In the genomic region with DNA sequence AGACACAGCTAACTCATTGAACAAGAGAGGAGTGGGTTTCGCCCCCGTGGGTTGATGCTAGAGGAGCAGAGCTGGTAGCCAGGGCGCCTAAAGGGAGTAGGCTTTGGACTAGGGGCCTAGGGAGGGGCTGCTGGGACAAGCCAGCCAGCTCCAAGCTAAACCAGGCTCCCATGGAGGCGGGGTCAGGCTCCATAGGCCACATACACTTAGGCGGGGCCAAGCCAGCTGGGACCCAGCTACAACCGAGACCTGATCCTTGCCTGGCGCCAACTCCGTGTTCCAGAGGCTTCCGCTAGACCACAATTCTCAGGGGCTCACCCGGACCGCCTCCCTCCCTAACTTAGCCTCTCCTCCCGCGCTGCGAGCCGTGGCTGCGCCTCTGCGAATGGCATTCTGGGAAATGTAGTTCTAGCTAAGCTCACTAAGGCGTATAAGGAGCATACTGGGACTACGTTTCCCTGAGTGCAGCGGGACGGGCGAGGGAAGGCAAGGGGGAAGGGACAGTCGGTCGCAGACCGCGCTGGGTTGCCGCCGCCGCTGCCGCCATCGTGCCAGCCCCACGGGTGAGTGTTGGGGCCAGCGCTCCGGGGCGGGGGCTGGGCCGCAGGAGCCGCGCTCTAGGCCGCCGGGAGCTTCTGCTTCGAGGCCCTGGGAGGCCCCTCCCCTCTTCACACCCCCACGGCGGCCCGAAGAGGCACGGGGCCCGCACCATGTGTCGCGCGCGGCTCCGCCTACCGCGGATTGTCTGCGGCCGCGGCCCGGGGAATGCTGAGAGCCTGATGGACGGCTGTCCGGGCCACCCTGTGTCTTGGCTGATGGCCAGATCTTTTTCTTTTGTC, we compare ENCODE assay signal across 8 mouse cellular contexts. TPM values are rescaled to one million over a fixed set of nuclear protein-coding genes. Genes with fewer than 3 reads are reported as not detected.
DNase-seq lines count a peak whose midpoint lies in the region; ATAC-seq and TF ChIP-seq lines count a peak whose summit lies in the region.

A gene (plus strand): TSS at position 438 of the 839 bp plus-strand sequence.

- no peaks in the 10 kb centered on the region for H3K27me3 ChIP-seq in CH12.LX (replicated peaks)
- H3K27me3 ChIP-seq in forebrain, embryonic 11.5 days (ENCODE audit: control insufficient read depth, insufficient read depth, low read length): no peaks in the 10 kb centered on the region
- H3K27me3 ChIP-seq in heart, embryonic 16.5 days (ENCODE audit: control insufficient read depth, insufficient read depth, low read length): no peaks in the 10 kb centered on the region
- H3K27me3 ChIP-seq in liver, embryonic 15.5 days: no peaks in the 10 kb centered on the region
- no peaks in the 10 kb centered on the region for H3K27me3 ChIP-seq in neural tube, embryonic 12.5 days (replicated peaks)

- TF ChIP-seq CTCF in CH12.LX (conservative IDR thresholded peaks at IDR 0.05 in 1 of 2, IDR thresholded peaks at IDR 0.05 in 1 of 2; ENCODE audit: low read depth in 2 of 2, low read length in 2 of 2): no peak

- H3K79me2 ChIP-seq in CH12.LX (replicated peaks; ENCODE audit: control insufficient read depth, extremely low read depth, insufficient read depth, poor library complexity, severe bottlenecking): peaks cover 84% of the 10 kb centered on the region

- dilution Hi-C loops in CH12.LX (cut with MboI; ENCODE audit: extremely low pct_ligation_motif_present, extremely low pct_unique_long_range_greater_than_20kb, low sequenced_read_pairs): no loop called here

- peaks cover 11 to 65% of the 10 kb centered on the region in 2 experiments; a peak in 3 of 4 replicates for H3K4me1 ChIP-seq in CH12.LX (ENCODE audit: control insufficient read depth in 1 of 2, insufficient read depth in 2 of 2)
- H3K4me1 ChIP-seq in forebrain, embryonic 11.5 days (replicated peaks; ENCODE audit: control insufficient read depth, insufficient read depth, low read length): peaks cover 28% of the 10 kb centered on the region
- peaks cover 43% of the 10 kb centered on the region for H3K4me1 ChIP-seq in heart, embryonic 16.5 days (ENCODE audit: control insufficient read depth, insufficient read depth, low read length)
- H3K4me1 ChIP-seq in liver, embryonic 15.5 days (replicated peaks): peaks cover 90% of the 10 kb centered on the region
- peaks cover 64% of the 10 kb centered on the region for H3K4me1 ChIP-seq in neural tube, embryonic 12.5 days

- no peak for TF ChIP-seq RAD21 in CH12.LX (IDR thresholded peaks at IDR 0.05; ENCODE audit: low read depth, low read length)

- WGBS in forebrain, embryonic 11.5 days: under 1% methylated on average over 47 of the region's 59 CpGs
- WGBS in heart, embryonic 16.5 days: under 1% methylated on average over 59 of the region's 59 CpGs
- under 1% methylated on average over 59 of the region's 59 CpGs for WGBS in liver, embryonic 15.5 days (ENCODE audit: insufficient replicate concordance)
- WGBS in neural tube, embryonic 12.5 days: under 1% methylated on average over 58 of the region's 59 CpGs

- no peaks in the 10 kb centered on the region for H3K9me3 ChIP-seq in CH12.LX (replicated peaks; ENCODE audit: low read length)
- no peaks in the 10 kb centered on the region for H3K9me3 ChIP-seq in forebrain, embryonic 11.5 days (ENCODE audit: control insufficient read depth, low read length)
- no peaks in the 10 kb centered on the region for H3K9me3 ChIP-seq in heart, embryonic 16.5 days (replicated peaks; ENCODE audit: control insufficient read depth, low read length)
- no peaks in the 10 kb centered on the region for H3K9me3 ChIP-seq in liver, embryonic 15.5 days (replicated peaks)
- no peaks in the 10 kb centered on the region for H3K9me3 ChIP-seq in neural tube, embryonic 12.5 days

- peak; percentile 96 for ATAC-seq in forebrain, embryonic 11.5 days (replicated peaks; ENCODE audit: low FRiP score)
- ATAC-seq in heart, embryonic 16.5 days (replicated peaks; ENCODE audit: extremely low read depth, insufficient read depth, low FRiP score): peak; percentile 97
- ATAC-seq in liver, embryonic 15.5 days (ENCODE audit: insufficient read depth): peak; percentile 94
- ATAC-seq in neural tube, embryonic 12.5 days (ENCODE audit: low FRiP score, low read depth): peak; percentile 97

- H3K27ac ChIP-seq in CH12.LX (ENCODE audit: insufficient read depth, low read depth): peak within 1 kb of the TSS; percentile 45
- peak within 1 kb of the TSS; percentile 88 for H3K27ac ChIP-seq in forebrain, embryonic 11.5 days (ENCODE audit: low read depth, low read length)
- peak within 1 kb of the TSS; percentile 83 for H3K27ac ChIP-seq in heart, embryonic 16.5 days (ENCODE audit: low read length)
- peak within 1 kb of the TSS; percentile 97 for H3K27ac ChIP-seq in liver, embryonic 15.5 days (replicated peaks)
- peak within 1 kb of the TSS; percentile 72 for H3K27ac ChIP-seq in neural tube, embryonic 12.5 days

- TF ChIP-seq POLR2A in CH12.LX (IDR thresholded peaks at IDR 0.05; ENCODE audit: low read depth, low read length): peak; percentile 80

- peak within 1 kb of the TSS; percentile 73 for H3K9ac ChIP-seq in CH12.LX (ENCODE audit: insufficient read depth, low read depth)
- peak within 1 kb of the TSS; percentile 97 for H3K9ac ChIP-seq in forebrain, embryonic 11.5 days (ENCODE audit: low read length)
- H3K9ac ChIP-seq in heart, embryonic 16.5 days (ENCODE audit: low read length): peak within 1 kb of the TSS; percentile 93
- peak within 1 kb of the TSS; percentile 86 for H3K9ac ChIP-seq in liver, embryonic 15.5 days
- peak within 1 kb of the TSS; percentile 98 for H3K9ac ChIP-seq in neural tube, embryonic 12.5 days

- TF ChIP-seq EP300 in CH12.LX (IDR thresholded peaks at IDR 0.05; ENCODE audit: low read length): no peak

- peak within 1 kb of the TSS; percentile 94 for H3K4me2 ChIP-seq in CH12.LX (ENCODE audit: insufficient read depth, low read depth, poor library complexity, severe bottlenecking)
- peak within 1 kb of the TSS; percentile 88 for H3K4me2 ChIP-seq in forebrain, embryonic 11.5 days (ENCODE audit: low read depth, low read length, severe bottlenecking)
- peak within 1 kb of the TSS; percentile 78 for H3K4me2 ChIP-seq in heart, embryonic 16.5 days (ENCODE audit: low read depth, low read length)
- peak within 1 kb of the TSS; percentile 98 for H3K4me2 ChIP-seq in liver, embryonic 15.5 days
- H3K4me2 ChIP-seq in neural tube, embryonic 12.5 days (replicated peaks): peak within 1 kb of the TSS; percentile 87

- H3K36me3 ChIP-seq in CH12.LX (replicated peaks in 1 of 2; ENCODE audit: control insufficient read depth in 1 of 2, insufficient read depth in 1 of 2, low read length in 1 of 2): peaks cover 4 to 30% of the 10 kb centered on the region in 2 experiments
- no peaks in the 10 kb centered on the region for H3K36me3 ChIP-seq in forebrain, embryonic 11.5 days (ENCODE audit: control insufficient read depth, insufficient read depth, low read length)
- H3K36me3 ChIP-seq in heart, embryonic 16.5 days (ENCODE audit: control insufficient read depth, insufficient read depth): no peaks in the 10 kb centered on the region
- H3K36me3 ChIP-seq in liver, embryonic 15.5 days (replicated peaks): peaks cover 22% of the 10 kb centered on the region
- H3K36me3 ChIP-seq in neural tube, embryonic 12.5 days: peaks cover 7% of the 10 kb centered on the region

- in situ Hi-C loops in CH12.LX (cut with MboI; ENCODE audit: low pct_ligation_motif_present, low pct_unique_long_range_greater_than_20kb, low sequenced_read_pairs): no loop called here

- peak within 1 kb of the TSS; percentile 92 to 99 (median 95) for H3K4me3 ChIP-seq in CH12.LX (replicated peaks in 1 of 3; ENCODE audit: low read depth in 2 of 3, low read length in 2 of 3, poor library complexity in 1 of 3)
- peak within 1 kb of the TSS; percentile 99 for H3K4me3 ChIP-seq in forebrain, embryonic 11.5 days (ENCODE audit: low read depth, low read length)
- H3K4me3 ChIP-seq in heart, embryonic 16.5 days (ENCODE audit: low read length): peak within 1 kb of the TSS; percentile 96
- H3K4me3 ChIP-seq in liver, embryonic 15.5 days (replicated peaks): peak within 1 kb of the TSS; percentile 88
- H3K4me3 ChIP-seq in neural tube, embryonic 12.5 days: peak within 1 kb of the TSS; percentile 97

- DNase-seq in CH12.LX (ENCODE audit: extremely low read depth): peak; percentile 97
- peak; percentile 96 for DNase-seq in c-Kit-positive CD71-positive TER-119-negative erythroid progenitor cells, embryonic 14.5 days (ENCODE audit: low read depth)
- peak; percentile 97 for DNase-seq in forebrain, embryonic 11.5 days (ENCODE audit: low spot score)
- peak; percentile 94 to 99 for DNase-seq in kidney, postnatal 36 days
- DNase-seq in telencephalon, adult 2 months (ENCODE audit: low read depth, low spot score): peak; percentile 98

TF ChIP-seq in CH12.LX, 34 proteins besides CTCF, POLR2A, EP300 and RAD21 (continues in another document):
- TF ChIP-seq ZC3H11A (IDR thresholded peaks at IDR 0.05; ENCODE audit: low read depth, low read length) (no peak), KAT2A (IDR thresholded peaks at IDR 0.05; ENCODE audit: insufficient replicate concordance, low read length) (peak; percentile 98), RCOR1 (conservative IDR thresholded peaks at IDR 0.05; ENCODE audit: low read depth, low read length) (no peak), MAFK (IDR thresholded peaks at IDR 0.05; ENCODE audit: insufficient replicate concordance, low read length) (no peak), MYC (IDR thresholded peaks at IDR 0.05; ENCODE audit: low read depth, low read length) (peak; percentile 92), SIN3A (IDR thresholded peaks at IDR 0.05; ENCODE audit: low read length) (peak; percentile 68), ETS1 (conservative IDR thresholded peaks at IDR 0.05; ENCODE audit: low read depth, low read length) (peak; percentile 25; the same call in 1 of the 2 replicates), PAX5 (IDR thresholded peaks at IDR 0.05; ENCODE audit: low read length) (no peak), MAX (IDR thresholded peaks at IDR 0.05; ENCODE audit: low read length) (no peak; the same call in 1 of the 2 replicates), MAZ (IDR thresholded peaks at IDR 0.05; ENCODE audit: low read depth, low read length) (peak; percentile 72; the same call in 1 of the 2 replicates), MXI1 (IDR thresholded peaks at IDR 0.05; ENCODE audit: low read depth, low read length) (peak; percentile 20; the same call in 1 of the 2 replicates), IRF4 (IDR thresholded peaks at IDR 0.05; ENCODE audit: low read depth, low read length) (peak; percentile 45; the same call in 1 of the 2 replicates), HCFC1 (IDR thresholded peaks at IDR 0.05; ENCODE audit: low read depth, low read length) (peak; percentile 96)

RNA-seq across cellular contexts. Expression of the gene that starts here (rescaled TPM):
- total RNA-seq in CH12.LX (2012; rRNA removed) (144 and 193 TPM in 2 replicates), CH12.LX (2014; rRNA removed) (205 and 223 TPM in 2 replicates)
- polyA plus RNA-seq in CH12.LX (2012; ENCODE audit: insufficient read length, low read depth): 7.9 and 11.2 TPM in 2 replicates
- polyA plus RNA-seq in forebrain, embryonic 11.5 days (2014; fragmentation: Nextera tagmentation; extraction: Ambion mirVana): 355 and 371 TPM in 2 replicates
- polyA plus RNA-seq in heart, embryonic 16.5 days (2015; fragmentation: Nextera tagmentation; extraction: Ambion mirVana): 132 and 194 TPM in 2 replicates
- 85.2 and 94.1 TPM in 2 replicates for polyA plus RNA-seq in liver, embryonic 15.5 days (2015; fragmentation: Nextera tagmentation; extraction: Ambion mirVana)
- 238 and 249 TPM in 2 replicates for polyA plus RNA-seq in neural tube, embryonic 12.5 days (2016; fragmentation: Nextera tagmentation; extraction: Ambion mirVana)

Comparison
In these comparisons a context has a peak if more than half of its experiments do, and no peak if none do; other contexts are left out.
1. Peak in every context shown above with its lines: DNase-seq, ATAC-seq, H3K4me3 ChIP-seq and H3K27ac ChIP-seq.
2. H3K27ac ChIP-seq: peak in every context shown above with its lines; median percentile 97 in liver, embryonic 15.5 days; 88 in forebrain, embryonic 11.5 days; 83 in heart, embryonic 16.5 days; 72 in neural tube, embryonic 12.5 days; 45 in CH12.LX.